Comparison of ENCODE assay signal across 8 mouse cellular contexts in genomic region chr4:45253839-45254601, GRCm38 (mm10). TPM values are rescaled to one million over a fixed set of nuclear protein-coding genes. Genes with fewer than 3 reads are reported as not detected.
DNase-seq lines count a peak whose midpoint lies in the region; ATAC-seq and TF ChIP-seq lines count a peak whose summit lies in the region.

No protein-coding gene starts in this region.

- WGBS in neural tube, embryonic 13.5 days, result 37% methylated on average over 11 of the region's 11 CpGs
- WGBS in hindbrain, postnatal 0 days, result 20% methylated on average over 11 of the region's 11 CpGs

- H3K4me2 ChIP-seq in neural tube, embryonic 13.5 days, result no peak overlapping the region
- 0 out of 2 replicates have a peak overlapping the region, but pooled peaks have one; percentile 1 for H3K4me2 ChIP-seq in hindbrain, postnatal 0 days (ENCODE audit: low read depth, low read length)

- no peak overlapping the region for H3K9ac ChIP-seq in neural tube, embryonic 13.5 days
- H3K9ac ChIP-seq in hindbrain, postnatal 0 days (replicated peaks; ENCODE audit: low read length), result no peak overlapping the region

- no peaks in the 10 kb centered on the region for H3K27me3 ChIP-seq in neural tube, embryonic 13.5 days
- no peaks in the 10 kb centered on the region for H3K27me3 ChIP-seq in hindbrain, postnatal 0 days (ENCODE audit: insufficient read depth, low read length)

- no peak overlapping the region for H3K4me3 ChIP-seq in neural tube, embryonic 13.5 days
- H3K4me3 ChIP-seq in hindbrain, postnatal 0 days (ENCODE audit: low read length), result no peak overlapping the region

- 0 out of 2 replicates have a peak overlapping the region, but pooled peaks have one; percentile 18 for H3K27ac ChIP-seq in neural tube, embryonic 13.5 days (replicated peaks)
- H3K27ac ChIP-seq in hindbrain, postnatal 0 days, result peak overlapping the region; percentile 71

- H3K9me3 ChIP-seq in neural tube, embryonic 13.5 days, result no peaks in the 10 kb centered on the region
- no peaks in the 10 kb centered on the region for H3K9me3 ChIP-seq in hindbrain, postnatal 0 days (ENCODE audit: low read length)

- ATAC-seq in cerebellum, adult (ENCODE audit: insufficient number of reproducible peaks, low FRiP score, low TSS enrichment), result no peak
- peak; percentile 32; the same call in 1 of the 2 replicates for ATAC-seq in neural tube, embryonic 13.5 days (ENCODE audit: low read depth)
- peak; percentile 90 for ATAC-seq in hindbrain, postnatal 0 days

- no peak for TF ChIP-seq CTCF in hindbrain, postnatal 0 days (IDR thresholded peaks at IDR 0.05; ENCODE audit: low read depth)

- peaks cover 24% of the 10 kb centered on the region for H3K4me1 ChIP-seq in neural tube, embryonic 13.5 days (replicated peaks)
- H3K4me1 ChIP-seq in hindbrain, postnatal 0 days (ENCODE audit: insufficient read depth, low read length), result peaks cover 9% of the 10 kb centered on the region

- peak; percentile 10 to 16 for DNase-seq in cerebellum, postnatal 14 days
- DNase-seq in neural tube, embryonic 10.5 days (ENCODE audit: extremely low spot score, low spot score), result no peak
- peak; percentile 78 for DNase-seq in hindbrain, postnatal 0 days (ENCODE audit: low spot score)
- DNase-seq in right cerebral cortex, postnatal 14 days, result peak; percentile 22
- no peak for DNase-seq in thymus, postnatal 36 days
- DNase-seq in natural killer cell, adult 2 months (ENCODE audit: low spot score in 2 of 2), result no peak

- H3K36me3 ChIP-seq in neural tube, embryonic 13.5 days, result no peaks in the 10 kb centered on the region
- no peaks in the 10 kb centered on the region for H3K36me3 ChIP-seq in hindbrain, postnatal 0 days (ENCODE audit: insufficient read depth, low read length)

RNA-seq across cellular contexts. Expression of gene Trmt10b, which starts 42.9 kb away (rescaled TPM):
- 22.6 and 24.6 TPM in 2 replicates for polyA plus RNA-seq in neural tube, embryonic 13.5 days (2015; fragmentation: Nextera tagmentation; extraction: Ambion mirVana)
- 5.2 and 7.4 TPM in 2 replicates for total RNA-seq in hindbrain, postnatal 0 days (2014; rRNA removed)
- 19.5 and 20.4 TPM in 2 replicates for polyA plus RNA-seq in hindbrain, postnatal 0 days (2015; fragmentation: Nextera tagmentation; extraction: Ambion mirVana)

Comparison
In these comparisons a context has a peak if more than half of its experiments do, and no peak if none do; other contexts are left out.
1. DNase-seq: peak in cerebellum, postnatal 14 days (2 of 2), hindbrain, postnatal 0 days (single experiment) and right cerebral cortex, postnatal 14 days (single experiment); none in neural tube, embryonic 10.5 days (single experiment), thymus, postnatal 36 days (0 of 2) and natural killer cell, adult 2 months (0 of 2).